Mouse (Mus musculus): ENCODE results near the gene Fis1. TPM values are rescaled to one million over a fixed set of nuclear protein-coding genes. Genes with fewer than 3 reads are reported as not detected.

Fis1 gene
- polyA plus RNA-seq, 1 experiment from 2014 or later, result 285 TPM

MicroRNA genes within 50 kb of the gene (microRNA counts, 519-probe panel; counts per million panel counts)
- 171 counts per million, percentile 57 among the panel's probes with 10 or more counts for microRNA mmu-miR-702

Small RNAs within 50 kb of the gene (microRNA-seq; reads per million reads assigned to microRNA genes)
- 78.4 reads per million, percentile 47 among the genes with 10 or more reads in this experiment for gene Mir702

Other genes with a start within 250 kb of the Fis1 start
- gene Col26a1, start 70.1 kb upstream of the Fis1 start, polyA plus RNA-seq (2014; fragmentation: Nextera tagmentation; extraction: Ambion mirVana), result 51.6 and 53.3 TPM in 2 replicates
- gene Ift22, start 45.1 kb upstream of the Fis1 start, polyA plus RNA-seq (2014; fragmentation: Nextera tagmentation; extraction: Ambion mirVana), result 97.4 and 110 TPM in 2 replicates
- gene Cldn15, start 13.3 kb downstream of the Fis1 start, polyA plus RNA-seq (2014; fragmentation: Nextera tagmentation; extraction: Ambion mirVana), result not detected in 2 replicates
- 31.8 and 34.8 TPM in 2 replicates for gene Plod3, start 33.7 kb downstream of the Fis1 start, polyA plus RNA-seq (2014; fragmentation: Nextera tagmentation; extraction: Ambion mirVana)
- gene Znhit1, start 34.7 kb downstream of the Fis1 start, polyA plus RNA-seq (2014; fragmentation: Nextera tagmentation; extraction: Ambion mirVana), result 103 and 106 TPM in 2 replicates
- 1.2 and 1.5 TPM in 2 replicates for gene Vgf, start 73.1 kb downstream of the Fis1 start, polyA plus RNA-seq (2014; fragmentation: Nextera tagmentation; extraction: Ambion mirVana)
- 166 and 168 TPM in 2 replicates for gene Ap1s1, start 92.9 kb downstream of the Fis1 start, polyA plus RNA-seq (2014; fragmentation: Nextera tagmentation; extraction: Ambion mirVana)
- not detected in 2 replicates for gene Serpine1, start 119.0 kb downstream of the Fis1 start, polyA plus RNA-seq (2014; fragmentation: Nextera tagmentation; extraction: Ambion mirVana)
- gene Trim56, start 162.9 kb downstream of the Fis1 start, polyA plus RNA-seq (2014; fragmentation: Nextera tagmentation; extraction: Ambion mirVana), result 4.9 and 5.6 TPM in 2 replicates
- gene Muc3, start 196.0 kb downstream of the Fis1 start, polyA plus RNA-seq (2014; fragmentation: Nextera tagmentation; extraction: Ambion mirVana), result not detected in 2 replicates